Mouse (Mus musculus) hindbrain, embryonic 11.5 days (tissue): ENCODE results near the gene Rab1b. TPM values are rescaled to one million over a fixed set of nuclear protein-coding genes. Genes with fewer than 3 reads are reported as not detected.

Source experiments
- ATAC-seq: fragments of 200-750 bp; cut with Nextera tagmentation; 2 replicates; pipeline ENCODE4 v1.8.0; 2017; ENCODE audit warnings: mild to moderate bottlenecking, moderate TSS enrichment, moderate library complexity; ENCODE audit not compliant: low FRiP score
- DNase-seq: peaks from one replicate; pipeline ENCODE4 v3.0.0-alpha.2; 2015; ENCODE audit warnings: low spot score
- H3K27ac ChIP-seq: fragments of 300-500 bp; sonication (generic); 2 replicates; pipeline ENCODE4 v1.5.1; 2014; ENCODE audit warnings: mild to moderate bottlenecking, low read depth, low read length
- H3K27me3 ChIP-seq: fragments of 300-500 bp; sonication (generic); 2 replicates; pipeline ENCODE4 v1.6.1; 2014; ENCODE audit warnings: mild to moderate bottlenecking, low read length, moderate library complexity, mixed read lengths; ENCODE audit not compliant: control insufficient read depth, insufficient read depth
- H3K36me3 ChIP-seq: fragments of 300-500 bp; sonication (generic); 2 replicates; pipeline ENCODE4 v1.6.1; 2014; ENCODE audit warnings: mild to moderate bottlenecking, low read length, moderate library complexity, mixed read lengths; ENCODE audit not compliant: control insufficient read depth, insufficient read depth
- H3K4me1 ChIP-seq: fragments of 300-500 bp; sonication (generic); replicated peaks from 2 replicates; pipeline ENCODE4 v1.6.1; 2014; ENCODE audit warnings: low read length, mixed read lengths; ENCODE audit not compliant: control insufficient read depth, insufficient read depth
- H3K4me2 ChIP-seq: fragments of 300-500 bp; sonication (generic); replicated peaks from 2 replicates; pipeline ENCODE4 v1.6.1; 2014; ENCODE audit warnings: mild to moderate bottlenecking, low read depth, low read length
- H3K4me3 ChIP-seq: fragments of 300-500 bp; sonication (generic); 2 replicates; pipeline ENCODE4 v1.5.1; 2014; ENCODE audit warnings: low read depth, low read length
- H3K9ac ChIP-seq: fragments of 300-500 bp; sonication (generic); 2 replicates; pipeline ENCODE4 v1.6.1; 2014; ENCODE audit warnings: low read depth, low read length
- H3K9me3 ChIP-seq: fragments of 300-500 bp; sonication (generic); 2 replicates; pipeline ENCODE4 v1.6.1; 2016; ENCODE audit warnings: low read length; ENCODE audit not compliant: control insufficient read depth
- WGBS: fragments of 180-500 bp; shearing (Covaris S2); extraction: QIAGEN DNeasy Blood & Tissue Kit; methylation state at CpG from one replicate; pipeline ENCODE4 v1.1.7; 2014; 5-methylcytosine and 5-hydroxymethylcytosine counted together
- polyA plus RNA-seq: library from polyadenylated mRNA; unstranded; fragments of >200 nt; fragmentation: Nextera tagmentation; extraction: Ambion mirVana; gene quantifications from 2 replicates; pipeline ENCODE4 v1.2.1, GENCODE M21; 2014

Gene Rab1b
- polyA plus RNA-seq, 1 experiment from 2014 or later, result 217 TPM

GRCm38 (mm10) chr19:5071077-5071476 is 35.8 kb downstream of the Rab1b start:
- DNase-seq, result no peak
- Histone ChIP-seq H3K27ac (peak overlapping the region; percentile 80), H3K36me3 (no peaks in the 10 kb centered on the region), H3K9me3 (no peaks in the 10 kb centered on the region), H3K4me2 (peak overlapping the region; percentile 57), H3K4me3 (peak overlapping the region; percentile 31), H3K9ac (peak overlapping the region; percentile 61), H3K4me1 (peaks cover 32% of the 10 kb centered on the region), H3K27me3 (peaks cover 22% of the 10 kb centered on the region)
- no peak for ATAC-seq
- WGBS, result 8% methylated on average over 11 of the region's 11 CpGs

GRCm38 (mm10) chr19:5069978-5070377 is 36.9 kb downstream of the Rab1b start:
- Histone ChIP-seq H3K9ac (no peak overlapping the region), H3K9me3 (no peaks in the 10 kb centered on the region), H3K27me3 (peaks cover 22% of the 10 kb centered on the region), H3K4me2 (peak overlapping the region; percentile 14; the same call in 1 of the 2 replicates), H3K27ac (no peak overlapping the region), H3K4me1 (peaks cover 32% of the 10 kb centered on the region), H3K36me3 (no peaks in the 10 kb centered on the region), H3K4me3 (no peak overlapping the region)
- 74% methylated on average over 7 of the region's 7 CpGs for WGBS
- ATAC-seq (no peak), DNase-seq (no peak)

DNA sequence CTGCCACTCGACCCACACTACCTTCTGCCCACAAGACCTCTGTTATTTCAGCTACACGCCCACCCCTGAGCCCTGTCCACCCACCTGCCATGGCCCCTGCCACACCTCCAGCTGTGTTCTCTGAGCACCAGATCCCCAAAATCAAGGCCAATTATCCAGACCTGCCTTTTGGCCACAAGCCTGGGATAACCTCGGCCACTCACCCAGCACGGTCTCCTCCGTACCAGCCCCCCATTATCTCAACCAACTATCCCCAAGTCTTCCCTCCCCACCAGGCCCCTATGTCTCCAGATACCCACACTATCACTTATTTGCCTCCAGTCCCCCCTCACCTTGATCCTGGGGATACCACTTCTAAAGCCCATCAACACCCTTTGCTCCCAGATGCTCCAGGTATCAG is 37.4 kb downstream of the Rab1b start:
- 87% methylated on average over 5 of the region's 5 CpGs for WGBS
- no peak overlapping the region for H3K4me3 ChIP-seq

GRCm38 (mm10) chr19:5068570-5069234 is 38.2 kb downstream of the Rab1b start:
- peak overlapping the region; percentile 35 for H3K4me3 ChIP-seq
- H3K4me2 ChIP-seq, result peak overlapping the region; percentile 91
- no peak overlapping the region for H3K27ac ChIP-seq
- H3K27me3 ChIP-seq, result peaks cover 22% of the 10 kb centered on the region
- DNase-seq, result peak; percentile 48
- no peaks in the 10 kb centered on the region for H3K36me3 ChIP-seq
- no peak for ATAC-seq
- WGBS, result 37% methylated on average over 21 of the region's 21 CpGs
- no peaks in the 10 kb centered on the region for H3K9me3 ChIP-seq
- H3K4me1 ChIP-seq, result peaks cover 32% of the 10 kb centered on the region
- H3K9ac ChIP-seq, result peak overlapping the region; percentile 62

More for the DNA sequence above, 37.4 kb downstream of the Rab1b start:
- DNase-seq (no peak), ATAC-seq (no peak)
- peak overlapping the region; percentile 14; the same call in 1 of the 2 replicates for H3K4me2 ChIP-seq
- H3K27ac ChIP-seq, result no peak overlapping the region
- H3K9ac ChIP-seq, result no peak overlapping the region
- peaks cover 32% of the 10 kb centered on the region for H3K4me1 ChIP-seq
- peaks cover 22% of the 10 kb centered on the region for H3K27me3 ChIP-seq
- H3K36me3 ChIP-seq, result no peaks in the 10 kb centered on the region
- no peaks in the 10 kb centered on the region for H3K9me3 ChIP-seq

- ATAC-seq (no peak), DNase-seq (peak; percentile 67)
- Histone ChIP-seq H3K4me1 (peaks cover 32% of the 10 kb centered on the region), H3K27ac (no peak within 1 kb of the TSS), H3K9ac (peak within 1 kb of the TSS; percentile 62), H3K36me3 (no peaks in the 10 kb centered on the region), H3K27me3 (peaks cover 22% of the 10 kb centered on the region), H3K4me2 (peak within 1 kb of the TSS; percentile 91), H3K4me3 (peak within 1 kb of the TSS; percentile 35), H3K9me3 (no peaks in the 10 kb centered on the region)
- under 1% methylated on average over 47 of the region's 56 CpGs for WGBS
Observed at GRCm38 (mm10) chr19:5067867-5068569, 38.9 kb downstream of the Rab1b start, which contains the start of gene Cd248. Gene Cd248 (plus strand): TSS chr19:5068078.

DNA sequence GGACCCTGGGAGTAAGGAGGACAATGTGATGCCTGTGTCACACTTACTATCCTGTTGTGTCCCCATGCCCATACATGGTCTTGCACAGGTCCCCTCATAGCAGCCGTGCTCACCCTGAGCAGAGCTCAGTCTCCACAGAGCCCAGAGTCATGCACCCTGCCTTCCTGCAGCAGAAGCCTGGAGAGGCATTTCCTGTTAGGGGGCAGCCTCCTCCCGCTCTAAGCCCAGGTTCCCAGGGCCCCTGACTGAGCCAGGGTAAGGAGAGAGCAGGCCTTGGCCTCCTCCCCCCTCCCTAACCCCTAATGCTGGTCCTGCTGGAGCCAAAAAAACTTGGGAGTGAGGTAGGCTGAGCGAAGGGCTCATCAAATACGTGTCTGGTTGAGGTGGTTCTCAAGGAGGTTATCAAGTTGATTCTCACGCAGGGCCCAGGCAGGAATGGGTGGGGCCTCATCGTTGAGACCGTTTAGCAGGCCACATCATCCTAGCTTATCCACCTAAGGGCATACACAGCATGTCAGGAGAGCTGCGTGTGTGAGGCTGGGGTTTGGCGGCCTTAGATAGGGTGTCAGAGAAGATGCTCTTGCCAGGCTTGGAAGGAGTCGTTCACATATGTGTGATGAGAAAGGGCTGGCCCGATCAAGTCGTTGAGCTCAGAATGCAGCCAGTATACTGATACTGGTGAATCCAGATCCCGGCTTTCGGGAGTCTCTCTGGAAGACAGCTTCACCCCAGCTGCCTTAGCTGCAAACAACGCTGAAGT is 39.7 kb downstream of the Rab1b start:
- Histone ChIP-seq H3K4me1 (peaks cover 32% of the 10 kb centered on the region), H3K9ac (peak overlapping the region; percentile 62; the same call in 1 of the 2 replicates), H3K9me3 (no peaks in the 10 kb centered on the region), H3K4me2 (peak overlapping the region; percentile 91), H3K27ac (no peak overlapping the region), H3K4me3 (peak overlapping the region; percentile 35), H3K27me3 (peaks cover 22% of the 10 kb centered on the region), H3K36me3 (no peaks in the 10 kb centered on the region)
- 12% methylated on average over 15 of the region's 15 CpGs for WGBS
- DNase-seq (peak; percentile 47), ATAC-seq (no peak)

DNA sequence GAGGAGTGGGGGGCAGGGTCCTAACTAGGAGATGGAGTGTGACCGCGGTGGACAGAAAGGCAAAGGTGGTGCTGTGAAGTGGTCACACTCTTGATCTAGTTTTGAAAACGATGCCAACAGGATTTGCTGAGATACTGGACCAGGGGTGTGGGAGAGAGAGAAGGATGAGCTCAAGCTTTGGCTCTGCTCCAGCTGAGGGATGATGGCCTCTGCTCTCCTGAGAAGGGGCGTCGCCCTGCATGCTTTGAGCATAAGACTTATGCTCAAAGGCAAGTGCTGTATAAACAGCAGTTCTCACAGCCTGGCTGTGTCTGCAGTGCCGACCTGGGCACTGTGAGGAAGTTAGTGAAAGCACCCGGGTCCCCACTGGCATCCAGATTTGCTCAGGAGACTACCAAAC is 41.8 kb downstream of the Rab1b start:
- ATAC-seq, result no peak
- no peak overlapping the region for H3K4me3 ChIP-seq
- H3K27me3 ChIP-seq, result peaks cover 22% of the 10 kb centered on the region
- DNase-seq, result no peak
- no peak overlapping the region for H3K27ac ChIP-seq
- no peaks in the 10 kb centered on the region for H3K36me3 ChIP-seq
- H3K4me1 ChIP-seq, result peaks cover 24% of the 10 kb centered on the region
- 75% methylated on average over 7 of the region's 7 CpGs for WGBS
- no peaks in the 10 kb centered on the region for H3K9me3 ChIP-seq
- no peak overlapping the region for H3K4me2 ChIP-seq
- no peak overlapping the region for H3K9ac ChIP-seq

DNA sequence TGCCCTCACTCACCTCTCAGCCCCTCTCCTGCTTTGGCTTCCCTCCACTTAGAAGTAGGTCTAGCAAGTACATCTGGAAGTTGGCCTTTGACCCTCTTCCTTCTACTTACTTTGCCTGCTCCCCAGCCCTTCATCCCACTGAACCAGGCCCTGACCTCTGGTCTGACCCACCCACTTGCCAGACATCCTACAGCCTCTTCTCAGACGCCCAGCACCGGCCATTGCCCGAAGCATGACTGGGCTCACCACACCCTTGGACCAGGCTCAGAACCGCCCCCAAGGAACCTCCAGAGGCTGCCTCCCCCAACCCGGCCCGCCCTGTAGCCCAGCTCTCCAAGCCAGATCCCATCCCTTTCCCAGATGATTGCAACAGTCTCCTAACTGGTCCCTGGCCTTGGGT is 44.4 kb downstream of the Rab1b start:
- Histone ChIP-seq H3K27ac (no peak overlapping the region), H3K4me3 (no peak overlapping the region), H3K4me1 (peaks cover 13% of the 10 kb centered on the region), H3K4me2 (no peak overlapping the region), H3K27me3 (peaks cover 5% of the 10 kb centered on the region), H3K9me3 (no peaks in the 10 kb centered on the region), H3K36me3 (no peaks in the 10 kb centered on the region), H3K9ac (0 out of 2 replicates have a peak overlapping the region, but pooled peaks have one; percentile 2)
- no peak for DNase-seq
- 64% methylated on average over 6 of the region's 6 CpGs for WGBS
- no peak for ATAC-seq
